Mouse (Mus musculus) MEL (cell line): Measurements from ENCODE around the gene Grip1.

Experiments
- CTCF ChIP-seq, 3 experiments: IDR thresholded peaks in 2 of 3; conservative IDR thresholded peaks in 1 of 3; 2 replicates each; pipeline ENCODE4 v1.5.1; 2011 to 2012; ENCODE audit warnings: low read length in 3 of 3, low read depth in 2 of 3, mild to moderate bottlenecking in 2 of 3, improper control_type of control experiment in 1 of 3, inconsistent platforms in 1 of 3, mixed read lengths in 1 of 3, moderate library complexity in 1 of 3; ENCODE audit not compliant: control insufficient read depth in 1 of 3, insufficient read depth in 1 of 3, poor library complexity in 1 of 3, severe bottlenecking in 1 of 3
- EP300 ChIP-seq, 2 experiments: IDR thresholded peaks; 2 replicates each; pipeline ENCODE4 v1.6.1; 2011; ENCODE audit warnings: improper control_type of control experiment in 2 of 2, low read length in 2 of 2, low read depth in 1 of 2, mild to moderate bottlenecking in 1 of 2
- ETS1 ChIP-seq: IDR thresholded peaks from 2 replicates; pipeline ENCODE4 v1.6.1; 2012; ENCODE audit warnings: low read depth, mild to moderate bottlenecking, inconsistent platforms, low read length, improper control_type of control experiment, moderate library complexity
- POLR2A ChIP-seq, 2 experiments: IDR thresholded peaks; 2 replicates each; pipeline ENCODE4 v1.6.1; 2011 to 2012; ENCODE audit warnings: low read length in 2 of 2, mild to moderate bottlenecking in 2 of 2, control low read depth in 1 of 2, improper control_type of control experiment in 1 of 2, low read depth in 1 of 2, moderate library complexity in 1 of 2; ENCODE audit not compliant: control insufficient read depth in 1 of 2, insufficient read depth in 1 of 2, poor library complexity in 1 of 2

DNA sequence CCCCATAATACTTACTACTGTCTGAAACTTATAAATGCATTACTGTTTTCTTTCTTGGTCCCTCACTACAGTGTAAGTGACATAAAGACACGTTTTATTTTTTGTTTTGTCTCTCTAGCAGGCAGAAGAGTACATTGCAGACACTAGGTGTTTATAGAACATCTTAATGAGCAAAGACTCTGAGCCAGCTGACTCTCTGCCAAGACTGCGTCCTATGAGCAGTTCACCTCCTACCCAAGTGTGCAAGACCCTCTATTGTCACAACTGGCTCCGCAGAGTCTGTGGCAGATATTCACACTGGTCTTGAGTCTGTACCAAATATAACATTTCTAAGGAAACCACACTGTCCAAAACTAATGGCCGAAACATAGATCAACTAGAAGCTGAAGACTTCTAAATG, 449.1 kb downstream of the Grip1 start:
- no peak for TF ChIP-seq POLR2A (IDR thresholded peaks at IDR 0.05; ENCODE audit: control insufficient read depth in 1 of 2, insufficient read depth in 1 of 2, low read depth in 1 of 2, low read length in 2 of 2, poor library complexity in 1 of 2)
- no peak for TF ChIP-seq ETS1
- TF ChIP-seq EP300 (IDR thresholded peaks at IDR 0.05; ENCODE audit: low read depth in 1 of 2, low read length in 2 of 2): no peak
- no peak for TF ChIP-seq CTCF (IDR thresholded peaks at IDR 0.05 in 2 of 3, conservative IDR thresholded peaks at IDR 0.05 in 1 of 3; ENCODE audit: control insufficient read depth in 1 of 3, insufficient read depth in 1 of 3, low read depth in 2 of 3, low read length in 3 of 3, poor library complexity in 1 of 3, severe bottlenecking in 1 of 3)
